Mouse (Mus musculus) megakaryocyte, embryonic 14.5 days (primary cell): Measurements from ENCODE around the gene Sfi1. TPM values are rescaled to one million over a fixed set of nuclear protein-coding genes. Genes with fewer than 3 reads are reported as not detected.
"Not testable (repeated sequence)": the region's sequence is repeated elsewhere in the genome, so short reads cannot be mapped to it uniquely, and the experiment has no call there.

Experiments used
- H3K27me3 ChIP-seq: replicated peaks from 2 replicates; pipeline ENCODE3; 2012; ENCODE audit warnings: inconsistent platforms
- H3K36me3 ChIP-seq: replicated peaks from 2 replicates; pipeline ENCODE3; 2012; ENCODE audit warnings: low read length, inconsistent platforms, mixed read lengths
- H3K4me1 ChIP-seq: 2 replicates; pipeline ENCODE4 v1.6.1; 2012; ENCODE audit warnings: inconsistent platforms
- H3K4me3 ChIP-seq: replicated peaks from 2 replicates; pipeline ENCODE3; 2012; ENCODE audit warnings: moderate library complexity, mild to moderate bottlenecking, inconsistent platforms
- H3K9me3 ChIP-seq: 2 replicates; pipeline ENCODE4 v1.6.1; 2012; ENCODE audit warnings: inconsistent platforms
- polyA plus RNA-seq: library from polyadenylated mRNA; stranded (reverse); fragments of >175 nt; gene quantifications from 2 replicates; pipeline ENCODE4 v1.2.3, GENCODE M21; 2012; ENCODE audit warnings: low replicate concordance; ENCODE audit not compliant: insufficient read depth

The Sfi1 gene
- polyA plus RNA-seq, 1 experiment = 13.3 TPM

DNA sequence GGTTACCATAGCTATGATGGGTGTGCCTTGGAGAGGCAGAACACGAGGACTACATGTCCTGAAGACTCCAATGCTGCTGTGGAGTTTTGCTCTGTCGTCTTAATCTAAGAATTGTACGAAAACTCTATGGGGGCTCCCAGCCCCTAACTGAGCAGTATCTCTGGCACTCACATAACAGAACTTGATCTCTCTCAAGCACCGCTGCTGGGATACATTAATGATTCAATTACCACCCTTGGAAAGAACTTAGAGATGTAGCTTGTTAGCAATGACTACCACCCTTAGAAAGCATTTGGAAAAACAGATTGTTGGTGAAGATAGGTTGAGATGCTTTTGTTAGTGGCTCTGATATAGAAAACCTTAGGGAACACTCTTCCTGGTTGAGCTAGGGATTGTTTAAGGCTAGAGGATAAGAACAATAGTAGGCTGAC is 25.7 kb downstream of the Sfi1 start:
- H3K4me1 ChIP-seq, H3K9me3 ChIP-seq, H3K27me3 ChIP-seq, H3K36me3 ChIP-seq, H3K4me3 ChIP-seq: not testable (repeated sequence)

DNA sequence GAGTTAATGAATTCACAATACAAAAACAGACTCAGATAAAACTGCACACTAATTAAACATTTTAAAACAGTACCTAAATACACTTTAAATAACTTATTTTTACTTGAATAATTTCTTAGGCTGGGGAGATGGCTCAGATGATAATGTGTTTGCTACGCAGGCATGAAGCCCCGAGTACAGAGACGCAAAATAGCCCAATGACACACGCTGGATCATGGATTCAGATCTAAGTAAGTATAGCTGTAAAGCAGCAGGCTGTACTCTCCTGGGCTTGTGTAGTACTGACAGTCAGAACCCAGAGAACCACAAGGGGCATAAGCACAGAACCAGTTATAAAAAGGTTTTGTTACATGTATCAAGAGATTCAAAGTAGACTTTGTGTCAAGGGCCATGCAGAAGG is 26.1 kb downstream of the Sfi1 start:
- H3K36me3 ChIP-seq, H3K4me1 ChIP-seq, H3K27me3 ChIP-seq, H3K4me3 ChIP-seq, H3K9me3 ChIP-seq: not testable (repeated sequence)

DNA sequence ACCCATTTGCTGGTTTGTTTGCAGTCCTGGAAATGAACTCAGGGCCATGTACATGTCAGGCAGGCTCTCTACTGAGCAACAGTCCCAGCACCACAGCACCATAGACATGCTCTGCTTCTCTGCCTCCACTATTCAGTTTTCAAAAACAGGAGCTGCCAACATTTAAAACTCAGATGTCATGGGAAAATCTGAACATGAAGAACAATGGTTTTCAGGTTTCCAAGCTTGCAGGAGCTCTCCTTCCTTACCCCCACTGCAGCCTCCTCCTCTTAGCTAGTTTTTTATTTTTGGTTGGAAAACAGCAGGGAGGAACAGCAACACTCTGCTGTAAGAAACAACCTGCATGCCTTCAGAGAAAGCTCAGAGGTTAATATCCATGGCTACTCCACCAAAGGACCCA is 26.9 kb downstream of the Sfi1 start:
- not testable (repeated sequence) for H3K36me3 ChIP-seq, H3K27me3 ChIP-seq, H3K9me3 ChIP-seq

DNA sequence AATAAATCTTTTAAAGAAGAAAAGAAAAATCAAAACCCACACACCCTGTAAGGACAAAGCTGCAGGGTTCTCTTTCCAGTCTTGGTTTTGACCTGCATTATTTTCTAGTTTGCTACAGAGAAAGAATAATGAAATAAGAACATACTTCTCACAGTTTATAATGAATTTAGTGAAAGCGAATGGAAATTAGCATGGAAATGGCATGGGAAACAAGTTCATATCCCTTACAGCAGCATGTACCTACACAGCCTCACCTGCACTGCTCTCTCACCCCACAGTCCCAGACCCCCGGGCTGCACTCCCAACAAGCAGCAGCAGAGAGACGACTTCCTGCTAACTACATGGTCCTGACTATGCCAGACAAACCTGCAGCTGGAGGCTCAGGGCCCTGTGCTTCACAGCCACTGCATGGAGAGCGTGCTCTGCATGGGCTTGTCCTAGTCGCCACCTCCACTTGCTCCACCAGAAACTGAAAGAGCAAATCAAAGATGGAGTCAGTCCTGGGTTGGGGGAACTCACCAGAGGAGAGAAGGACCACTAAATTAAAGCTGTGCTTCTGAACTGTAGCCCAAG is 28.0 kb downstream of the Sfi1 start:
- not testable (repeated sequence) for H3K9me3 ChIP-seq, H3K4me3 ChIP-seq, H3K27me3 ChIP-seq, H3K36me3 ChIP-seq, H3K4me1 ChIP-seq

More for the DNA sequence above, 26.9 kb downstream of the Sfi1 start:
- not testable (repeated sequence) for H3K4me3 ChIP-seq, H3K4me1 ChIP-seq

DNA sequence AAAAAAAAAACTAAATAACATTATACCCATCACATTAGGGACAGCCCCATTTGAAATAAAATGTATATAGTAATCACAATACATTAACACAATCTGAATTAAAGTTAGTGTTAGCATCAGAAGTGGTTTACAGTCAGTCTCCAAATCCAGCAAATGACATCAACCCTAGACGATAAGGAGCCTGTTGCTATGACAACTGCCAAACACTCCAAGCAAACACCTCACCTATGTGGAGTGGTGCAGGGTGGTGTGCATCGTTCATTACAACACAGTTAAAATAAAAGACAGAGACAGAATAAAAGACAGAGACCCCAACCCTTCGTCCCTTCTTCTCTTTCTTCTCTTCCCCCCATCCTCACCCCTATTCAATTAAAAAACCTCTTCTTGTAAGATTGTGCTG is 29.6 kb downstream of the Sfi1 start:
- H3K36me3 ChIP-seq, H3K27me3 ChIP-seq, H3K9me3 ChIP-seq, H3K4me3 ChIP-seq, H3K4me1 ChIP-seq: not testable (repeated sequence)

DNA sequence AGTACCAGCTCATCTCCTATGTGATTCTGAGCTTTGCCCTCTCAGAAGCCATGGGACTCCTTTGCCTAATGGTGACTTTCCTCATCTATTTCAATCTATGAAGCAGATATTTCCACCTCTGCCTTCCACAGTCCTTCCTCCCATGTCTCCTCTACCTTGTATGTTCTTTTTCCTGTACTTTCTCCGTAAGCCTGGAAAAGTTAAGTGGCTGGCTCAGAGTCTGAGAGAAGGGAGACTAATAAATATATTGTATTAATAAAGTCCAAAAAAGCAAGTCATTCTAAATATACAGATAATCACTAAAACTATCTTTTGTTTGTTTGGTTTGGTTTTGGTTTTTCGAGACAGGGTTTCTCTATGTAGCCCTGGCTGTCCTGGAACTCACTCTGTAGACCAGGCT is 30.1 kb downstream of the Sfi1 start:
- H3K4me3 ChIP-seq, H3K27me3 ChIP-seq, H3K36me3 ChIP-seq, H3K9me3 ChIP-seq, H3K4me1 ChIP-seq: not testable (repeated sequence)

DNA sequence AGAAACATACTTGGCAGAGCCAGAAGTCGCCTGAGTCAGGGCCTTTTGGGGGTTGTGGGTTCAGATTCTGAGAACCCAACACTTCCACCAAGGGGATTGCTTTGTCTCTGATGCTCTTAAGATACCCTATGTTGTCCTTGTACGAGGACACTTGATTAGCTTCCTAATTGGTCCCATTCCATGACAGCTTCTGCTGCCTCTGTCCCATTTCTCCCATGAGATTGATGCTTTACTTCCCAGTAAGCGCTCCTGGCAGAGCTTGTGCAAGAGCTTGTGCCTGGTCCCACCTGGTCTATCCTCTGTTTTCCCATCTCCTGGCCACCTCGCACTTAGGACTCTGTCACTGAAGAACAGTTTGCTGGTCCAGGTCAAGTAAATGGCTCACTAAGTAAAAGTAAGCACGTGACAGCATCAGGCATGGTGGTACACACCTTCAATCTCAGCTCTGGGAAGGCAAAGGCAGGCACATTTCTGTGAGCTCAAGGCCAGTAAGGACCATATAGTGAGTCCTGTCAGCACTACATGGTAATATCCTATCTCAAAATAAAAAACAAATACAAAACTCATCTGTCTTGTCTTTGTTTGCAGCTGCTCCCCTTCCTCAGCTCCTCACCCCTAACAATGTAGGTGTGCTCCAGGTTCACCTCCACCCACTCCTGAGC is 30.9 kb downstream of the Sfi1 start:
- H3K36me3 ChIP-seq, H3K4me3 ChIP-seq, H3K27me3 ChIP-seq, H3K9me3 ChIP-seq, H3K4me1 ChIP-seq: not testable (repeated sequence)

DNA sequence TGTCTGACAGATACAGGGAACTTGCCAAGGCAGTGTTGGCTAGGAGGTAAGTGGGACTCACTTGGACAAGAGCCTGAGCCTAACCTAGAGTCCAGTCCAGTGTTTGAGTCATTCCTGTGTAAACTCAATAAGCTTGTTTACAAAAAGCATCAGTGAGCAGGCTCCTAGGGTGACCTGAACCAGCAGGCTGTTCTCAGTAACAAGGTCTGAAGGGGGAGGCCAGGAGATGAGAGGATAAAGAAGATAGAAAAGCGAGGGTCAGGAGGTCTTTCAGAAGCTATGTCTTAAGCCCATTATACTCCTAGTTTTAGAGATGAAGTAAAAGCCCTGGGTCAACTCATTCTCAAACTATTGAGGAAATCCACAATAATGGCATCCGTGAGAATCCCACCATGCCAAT is 31.9 kb downstream of the Sfi1 start:
- not testable (repeated sequence) for H3K4me1 ChIP-seq, H3K9me3 ChIP-seq, H3K4me3 ChIP-seq, H3K36me3 ChIP-seq, H3K27me3 ChIP-seq

DNA sequence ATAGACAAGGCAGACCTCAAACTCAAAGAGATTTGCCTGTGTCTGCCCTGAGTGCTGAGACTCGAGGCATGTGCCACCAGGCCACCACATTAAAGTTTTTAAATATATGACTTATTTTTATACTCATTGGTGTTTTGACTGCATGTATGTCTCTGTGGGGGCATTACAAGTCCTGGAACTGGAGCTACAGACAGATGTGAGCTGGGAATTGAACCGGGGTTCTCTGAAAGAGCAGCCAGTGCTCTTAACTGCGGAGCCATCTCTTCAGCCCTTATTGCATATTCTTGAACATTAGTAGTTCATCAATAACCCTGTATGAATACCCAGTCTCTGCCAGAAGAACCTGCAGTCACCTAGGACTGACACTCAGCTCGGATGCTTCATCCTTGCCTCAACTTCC is 34.5 kb downstream of the Sfi1 start:
- H3K4me1 ChIP-seq, H3K27me3 ChIP-seq: not testable (repeated sequence)

DNA sequence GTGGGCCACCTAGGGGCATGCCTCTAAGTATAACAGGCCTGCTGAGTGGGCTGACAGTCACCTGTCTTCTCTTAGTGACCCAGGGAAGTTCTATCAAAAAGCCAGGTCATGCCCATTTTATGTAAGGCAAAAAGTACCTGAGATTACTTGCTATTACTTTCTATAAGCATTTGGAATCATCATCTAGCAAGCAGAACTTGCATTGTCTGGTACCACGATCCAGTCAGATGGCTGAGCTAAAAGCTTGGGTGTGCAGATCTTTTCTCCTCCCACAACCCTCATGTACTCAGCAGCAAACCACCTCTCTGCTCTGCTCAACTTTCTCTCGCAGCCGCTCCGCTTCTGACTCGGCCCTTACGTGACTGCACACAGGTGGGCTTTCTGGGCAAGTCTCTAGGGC is 35.3 kb downstream of the Sfi1 start:
- not testable (repeated sequence) for H3K4me1 ChIP-seq, H3K4me3 ChIP-seq, H3K27me3 ChIP-seq, H3K9me3 ChIP-seq
- H3K36me3 ChIP-seq = peaks cover 13% of the 10 kb centered on the region

More for the DNA sequence above, 34.5 kb downstream of the Sfi1 start:
- H3K4me3 ChIP-seq, H3K36me3 ChIP-seq, H3K9me3 ChIP-seq: not testable (repeated sequence)

DNA sequence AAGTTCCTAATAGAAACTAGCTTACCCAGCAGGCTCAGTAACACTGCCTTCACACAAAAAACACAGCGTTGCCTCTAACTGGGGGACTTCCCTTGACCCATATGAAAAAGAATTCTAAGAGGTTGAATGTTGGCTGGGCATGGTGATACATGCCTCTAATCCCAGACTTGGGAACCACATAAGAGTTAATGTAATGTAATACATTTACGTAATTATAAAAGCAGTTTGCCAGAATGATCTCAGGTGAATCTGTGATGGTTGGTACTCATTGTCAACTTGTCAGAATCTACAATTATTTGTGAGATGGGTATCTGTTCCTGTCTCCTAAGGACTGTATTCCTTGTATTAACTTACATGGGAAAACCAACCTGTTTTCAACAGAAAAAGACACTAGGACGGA is 36.3 kb downstream of the Sfi1 start:
- not testable (repeated sequence) for H3K4me3 ChIP-seq, H3K27me3 ChIP-seq, H3K9me3 ChIP-seq, H3K4me1 ChIP-seq
- peaks cover 12% of the 10 kb centered on the region for H3K36me3 ChIP-seq

DNA sequence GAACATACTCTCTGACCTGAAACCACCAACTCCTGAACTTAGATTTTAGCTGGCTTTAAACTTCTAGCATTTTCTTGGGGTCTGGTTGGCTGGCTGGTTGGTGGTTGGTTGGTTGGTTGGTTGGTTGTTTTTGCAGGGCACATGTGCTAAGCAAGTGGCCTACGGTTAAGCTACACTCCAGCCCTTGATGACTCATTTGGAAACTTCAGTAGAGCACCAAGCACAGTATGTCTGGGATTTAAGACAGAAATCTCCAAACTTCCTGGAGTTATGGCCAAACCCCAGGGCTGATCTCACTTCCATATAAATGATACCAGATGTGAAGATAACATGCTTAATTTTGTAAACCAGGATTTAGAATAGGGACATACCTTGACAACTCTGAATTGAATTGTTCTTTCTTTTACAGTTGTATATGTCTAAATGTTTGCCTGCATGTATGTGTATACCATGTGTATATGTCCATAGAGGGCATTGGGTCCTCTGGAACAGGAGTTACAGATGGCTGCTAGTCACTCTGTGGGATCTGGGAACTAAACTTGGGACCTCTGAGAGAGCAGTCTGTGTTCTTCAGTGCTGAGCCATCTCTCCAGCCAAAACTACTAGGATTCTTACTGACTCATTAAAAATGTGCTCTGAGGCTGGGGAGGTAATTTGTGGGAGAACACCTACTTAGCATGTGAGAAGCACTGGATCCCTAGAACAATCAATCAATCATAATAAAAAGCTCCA is 39.4 kb downstream of the Sfi1 start:
- H3K9me3 ChIP-seq = peaks cover 11% of the 10 kb centered on the region
- not testable (repeated sequence) for H3K4me3 ChIP-seq, H3K4me1 ChIP-seq, H3K27me3 ChIP-seq
- H3K36me3 ChIP-seq = peaks cover 20% of the 10 kb centered on the region

DNA sequence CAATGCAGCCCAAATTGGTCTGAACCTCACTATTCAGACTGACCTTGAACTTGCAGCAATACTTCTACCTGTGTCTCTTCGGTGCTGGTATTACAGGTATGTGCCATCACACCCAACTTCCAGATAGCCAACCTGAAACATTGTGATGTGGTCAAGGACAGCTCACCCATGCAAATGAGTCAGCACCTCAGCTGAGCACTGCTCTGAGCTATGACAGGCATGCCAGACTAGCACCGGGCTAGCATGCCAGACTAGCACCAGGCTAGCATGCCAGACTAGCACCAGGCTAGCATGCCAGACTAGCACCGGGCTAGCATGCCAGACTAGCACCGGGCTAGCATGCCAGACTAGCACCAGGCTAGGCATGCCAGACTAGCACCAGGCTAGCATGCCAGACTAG is 41.9 kb downstream of the Sfi1 start:
- H3K9me3 ChIP-seq = peaks cover 11% of the 10 kb centered on the region
- H3K4me3 ChIP-seq = not testable (repeated sequence)

DNA sequence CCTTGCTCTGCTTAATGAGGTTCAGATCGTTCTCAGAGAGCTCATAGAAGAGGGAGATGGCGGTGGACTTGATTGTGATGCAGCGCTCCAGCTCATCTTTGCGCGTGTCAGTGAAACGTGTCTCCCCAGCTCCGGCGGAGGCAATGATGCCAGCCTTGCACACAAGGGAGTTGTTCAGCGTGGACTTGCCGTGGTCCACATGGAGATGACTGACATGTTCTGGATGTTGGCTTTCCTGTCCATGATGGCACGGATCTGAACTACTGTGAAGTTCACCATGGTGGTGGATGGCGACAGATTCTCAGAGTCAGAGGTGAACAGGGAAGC is 42.6 kb downstream of the Sfi1 start:
- H3K27me3 ChIP-seq, H3K4me1 ChIP-seq, H3K4me3 ChIP-seq: not testable (repeated sequence)
- Histone ChIP-seq H3K36me3 (peaks cover 17% of the 10 kb centered on the region), H3K9me3 (peaks cover 11% of the 10 kb centered on the region)

More for the DNA sequence above, 41.9 kb downstream of the Sfi1 start:
- peaks cover 17% of the 10 kb centered on the region for H3K36me3 ChIP-seq
- not testable (repeated sequence) for H3K4me1 ChIP-seq, H3K27me3 ChIP-seq

DNA sequence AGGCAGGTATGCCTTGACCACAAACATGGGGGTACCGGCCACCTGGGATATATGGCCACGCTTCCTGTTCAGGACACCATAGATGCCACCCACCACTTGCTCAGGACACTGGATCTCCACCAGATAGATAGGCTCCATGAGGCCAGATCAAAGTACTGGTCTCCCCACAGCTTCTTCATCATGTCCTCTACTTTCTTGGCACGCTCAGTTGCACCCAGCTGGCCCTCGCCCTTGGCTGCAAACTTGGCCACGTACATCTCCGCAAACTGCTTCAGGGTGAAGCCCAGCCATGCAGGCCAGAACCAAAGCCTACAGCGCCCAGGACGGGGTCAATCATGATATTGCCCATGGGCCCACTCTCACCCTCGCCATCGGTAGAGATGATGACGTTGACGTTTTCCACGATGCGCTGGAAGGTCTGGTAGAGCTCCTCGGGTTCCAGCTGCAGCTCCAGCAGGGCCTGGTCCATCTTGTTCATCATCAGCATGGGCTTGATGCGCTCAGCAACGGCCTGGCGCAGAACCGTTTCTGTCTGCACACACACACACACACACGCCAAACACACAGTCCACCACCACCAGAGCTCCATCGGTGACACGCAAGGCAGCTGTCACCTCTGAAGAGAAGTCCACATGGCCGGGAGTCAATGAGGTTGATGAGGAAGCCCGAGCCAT is 43.1 kb downstream of the Sfi1 start:
- not testable (repeated sequence) for H3K4me1 ChIP-seq, H3K4me3 ChIP-seq, H3K27me3 ChIP-seq
- Histone ChIP-seq H3K36me3 (peaks cover 16% of the 10 kb centered on the region), H3K9me3 (peaks cover 11% of the 10 kb centered on the region)

DNA sequence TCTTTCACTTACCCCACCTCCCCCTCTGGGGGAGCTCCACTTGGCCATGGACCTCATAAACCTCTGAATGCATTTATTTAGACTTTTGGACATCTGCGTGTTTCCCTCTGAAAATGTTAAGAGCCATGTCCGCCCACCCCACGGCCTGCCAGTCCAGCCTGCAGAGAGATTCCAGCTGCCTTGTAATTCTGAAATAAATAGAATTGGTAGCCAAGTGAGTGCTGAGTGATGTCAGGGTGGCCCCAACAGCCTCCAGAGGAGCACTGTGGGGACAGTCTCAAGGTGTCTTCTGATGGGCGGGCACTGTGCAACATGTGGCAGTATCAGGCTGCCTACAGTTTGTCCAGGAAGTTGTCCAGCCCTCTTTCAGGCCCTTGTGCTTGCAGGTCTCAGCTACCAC is 43.8 kb downstream of the Sfi1 start:
- not testable (repeated sequence) for H3K4me3 ChIP-seq, H3K27me3 ChIP-seq, H3K4me1 ChIP-seq
- Histone ChIP-seq H3K9me3 (peaks cover 11% of the 10 kb centered on the region), H3K36me3 (peaks cover 14% of the 10 kb centered on the region)
